Mouse (Mus musculus): Measurements from ENCODE around the gene Adora1. TPM values are rescaled to one million over a fixed set of nuclear protein-coding genes. Genes with fewer than 3 reads are reported as not detected.

Gene Adora1
- polyA plus RNA-seq, 1 experiment: 28.0 TPM

DNA sequence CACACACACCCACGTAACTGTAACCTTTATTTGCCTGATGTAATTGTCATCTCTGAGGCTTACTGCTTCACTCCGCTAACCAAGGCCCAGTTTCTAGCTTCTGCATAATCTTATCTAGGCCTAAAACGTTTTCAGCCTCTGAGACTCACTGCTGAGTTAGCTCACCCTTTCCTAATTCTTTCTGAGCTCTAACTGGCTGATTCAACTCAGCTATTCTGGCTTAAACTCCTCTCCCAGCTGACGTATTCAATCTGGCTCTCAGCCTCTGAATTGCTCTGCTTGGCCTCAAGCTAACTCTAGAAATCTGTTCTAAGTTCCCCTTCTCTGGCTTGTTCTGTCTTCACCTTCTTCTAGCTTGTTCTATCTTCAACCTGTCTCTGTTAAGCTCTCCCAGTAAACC, 11.4 kb upstream of the Adora1 start:
- H3K4me3 ChIP-seq (ENCODE audit: control insufficient read depth, low read depth, low read length): no peak overlapping the region
- no peak for TF ChIP-seq POLR2A (IDR thresholded peaks at IDR 0.05; ENCODE audit: control insufficient read depth, low read depth, low read length)
- TF ChIP-seq CTCF (IDR thresholded peaks at IDR 0.05; ENCODE audit: control insufficient read depth, insufficient read depth, insufficient replicate concordance, low read depth, low read length): no peak
- H3K27me3 ChIP-seq (ENCODE audit: control insufficient read depth, insufficient read depth, low read length): no peaks in the 10 kb centered on the region

DNA sequence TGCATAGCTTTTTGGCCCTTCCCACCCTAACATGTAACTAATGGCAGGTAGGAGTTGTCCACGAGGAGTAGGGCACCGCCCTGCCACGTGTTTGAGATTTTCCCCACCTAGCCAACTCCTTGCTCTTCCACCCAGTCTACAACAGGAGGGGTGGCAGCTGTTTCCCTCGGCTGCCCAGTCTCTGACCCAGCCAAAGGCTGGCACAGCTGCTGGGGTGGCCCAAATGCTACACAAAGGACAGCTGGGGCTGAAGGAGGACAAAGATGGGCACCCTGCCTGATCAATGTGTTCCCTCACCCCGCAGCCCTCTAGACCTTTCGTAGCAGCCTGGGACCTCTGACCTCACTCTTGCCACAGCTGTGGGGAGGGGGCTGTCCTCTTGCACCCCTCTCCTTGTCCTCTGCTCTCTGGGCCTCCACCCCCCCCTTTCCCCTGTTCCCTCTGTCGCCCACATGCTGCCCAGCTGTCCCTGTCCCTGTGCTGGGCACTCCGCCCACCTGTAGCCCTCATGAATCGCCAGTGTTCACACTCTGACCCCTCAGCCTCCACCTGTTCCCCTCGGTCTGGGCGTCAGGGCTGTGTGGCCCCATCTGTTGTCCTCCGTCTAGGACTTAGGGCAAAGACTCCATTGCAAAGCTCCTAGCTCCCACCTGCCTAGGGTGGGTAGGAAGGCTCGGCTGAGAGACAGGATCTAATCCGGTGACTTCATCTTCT, 9.9 kb upstream of the Adora1 start:
- H3K4me1 ChIP-seq (ENCODE audit: control insufficient read depth, insufficient read depth, low read length): peaks cover 9% of the 10 kb centered on the region
- TF ChIP-seq POLR2A (IDR thresholded peaks at IDR 0.05; ENCODE audit: control insufficient read depth, low read depth, low read length) (no peak), CTCF (IDR thresholded peaks at IDR 0.05; ENCODE audit: control insufficient read depth, insufficient read depth, insufficient replicate concordance, low read depth, low read length) (no peak)
- H3K27ac ChIP-seq (ENCODE audit: control insufficient read depth, insufficient read depth, low read depth, low read length): no peak overlapping the region

More for the DNA sequence above, 11.4 kb upstream of the Adora1 start:
- Histone ChIP-seq H3K27ac (ENCODE audit: control insufficient read depth, insufficient read depth, low read depth, low read length) (no peak overlapping the region), H3K36me3 (ENCODE audit: control insufficient read depth, insufficient read depth, low read length) (no peaks in the 10 kb centered on the region), H3K4me1 (ENCODE audit: control insufficient read depth, insufficient read depth, low read length) (peaks cover 9% of the 10 kb centered on the region)

DNA sequence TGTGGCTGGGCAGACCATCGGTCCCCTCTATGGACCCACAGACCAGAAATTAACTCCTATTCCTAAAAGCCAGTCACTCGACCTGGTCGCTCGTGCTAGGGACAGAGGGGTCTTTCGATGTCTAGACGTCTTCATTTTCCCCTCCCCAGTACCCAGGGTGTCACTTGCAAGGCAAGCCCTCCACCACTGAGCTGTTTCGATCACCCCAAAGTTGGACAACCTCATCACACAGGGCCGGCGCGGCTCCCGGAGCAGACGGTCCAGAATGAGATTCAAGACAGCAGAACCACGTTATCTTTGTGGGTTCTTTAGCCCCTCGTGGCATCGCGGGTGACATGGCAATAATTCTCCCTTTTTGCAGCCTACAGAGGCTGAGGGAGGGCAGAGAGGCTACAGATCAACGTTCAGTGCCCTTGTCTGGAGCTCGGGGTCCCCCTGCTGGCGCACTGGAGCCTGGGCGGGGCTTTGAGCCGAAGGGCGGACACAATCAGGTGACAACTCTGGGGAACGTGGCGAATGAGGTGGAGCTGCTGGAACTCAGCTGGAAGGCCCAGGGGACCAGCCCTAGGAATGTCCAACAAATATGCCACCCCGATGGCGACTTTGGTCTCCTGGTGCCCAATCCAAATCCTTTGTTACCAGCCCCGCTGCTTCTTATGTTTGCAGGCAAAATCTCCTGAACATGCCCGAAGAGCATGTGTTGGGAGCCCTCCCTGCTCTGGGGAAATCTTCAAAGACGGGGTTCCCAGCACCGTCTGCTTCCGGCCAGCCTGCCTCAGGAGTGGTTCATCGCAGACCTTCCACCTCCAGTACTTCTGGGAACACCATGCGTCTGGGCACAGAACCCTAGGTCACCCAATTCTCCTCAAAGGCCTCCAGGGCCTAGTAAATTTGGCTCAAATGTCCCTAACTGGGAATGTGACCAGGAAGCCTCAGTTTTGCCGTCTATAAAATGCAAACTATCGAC, 9.0 kb upstream of the Adora1 start:
- no peaks in the 10 kb centered on the region for H3K36me3 ChIP-seq (ENCODE audit: control insufficient read depth, insufficient read depth, low read length)
- H3K4me3 ChIP-seq (ENCODE audit: control insufficient read depth, low read depth, low read length): peak overlapping the region; percentile 37
- TF ChIP-seq POLR2A (IDR thresholded peaks at IDR 0.05; ENCODE audit: control insufficient read depth, low read depth, low read length): no peak
- peak; percentile 63; the same call in 1 of the 2 replicates for TF ChIP-seq CTCF (IDR thresholded peaks at IDR 0.05; ENCODE audit: control insufficient read depth, insufficient read depth, insufficient replicate concordance, low read depth, low read length)
- peaks cover 9% of the 10 kb centered on the region for H3K4me1 ChIP-seq (ENCODE audit: control insufficient read depth, insufficient read depth, low read length)
- no peak overlapping the region for H3K27ac ChIP-seq (ENCODE audit: control insufficient read depth, insufficient read depth, low read depth, low read length)
- H3K27me3 ChIP-seq (ENCODE audit: control insufficient read depth, insufficient read depth, low read length): no peaks in the 10 kb centered on the region

More for the DNA sequence above, 9.9 kb upstream of the Adora1 start:
- no peaks in the 10 kb centered on the region for H3K36me3 ChIP-seq (ENCODE audit: control insufficient read depth, insufficient read depth, low read length)
- no peaks in the 10 kb centered on the region for H3K27me3 ChIP-seq (ENCODE audit: control insufficient read depth, insufficient read depth, low read length)
- no peak overlapping the region for H3K4me3 ChIP-seq (ENCODE audit: control insufficient read depth, low read depth, low read length)

DNA sequence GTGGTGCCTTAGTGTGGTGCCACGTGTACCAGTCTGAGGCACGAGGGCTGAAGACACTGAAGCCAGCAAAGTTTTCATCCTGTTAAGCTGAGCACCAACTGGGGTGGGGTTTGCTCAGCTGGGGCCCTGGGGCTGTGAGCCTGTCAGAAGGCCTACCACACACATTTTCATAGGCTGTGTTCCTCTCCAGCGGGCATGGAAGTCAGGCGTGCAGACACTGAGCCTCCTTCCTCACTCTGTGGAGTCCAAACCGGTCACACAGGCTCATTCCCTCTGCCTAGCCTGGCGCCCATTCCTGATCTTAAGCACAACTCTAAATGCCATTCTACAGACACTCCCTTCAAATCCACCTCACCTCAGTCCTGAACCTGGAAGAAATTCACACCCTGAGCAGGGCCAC, 8.3 kb upstream of the Adora1 start:
- H3K27ac ChIP-seq (ENCODE audit: control insufficient read depth, insufficient read depth, low read depth, low read length): no peak overlapping the region
- H3K4me3 ChIP-seq (ENCODE audit: control insufficient read depth, low read depth, low read length): no peak overlapping the region
- H3K27me3 ChIP-seq (ENCODE audit: control insufficient read depth, insufficient read depth, low read length): no peaks in the 10 kb centered on the region

DNA sequence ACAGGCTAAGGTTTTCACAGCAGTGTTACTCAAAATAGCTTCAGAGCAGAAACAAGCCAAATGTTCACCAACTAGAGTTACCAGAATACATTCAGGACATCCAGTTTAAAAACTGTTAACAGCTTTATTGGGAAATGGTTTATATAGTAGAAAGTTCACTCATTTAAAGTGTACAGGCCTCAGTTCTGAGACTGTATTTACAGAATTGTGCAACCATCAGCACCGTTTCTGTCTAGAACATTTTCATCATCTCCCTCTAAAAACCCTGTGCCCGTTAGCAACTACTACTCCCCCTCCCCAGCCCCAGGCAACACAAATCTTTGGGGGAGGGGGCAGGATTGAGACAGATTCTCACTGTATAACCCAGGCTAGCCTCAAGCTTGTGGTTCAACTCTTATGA, 7.1 kb upstream of the Adora1 start:
- Histone ChIP-seq H3K27me3 (ENCODE audit: control insufficient read depth, insufficient read depth, low read length) (no peaks in the 10 kb centered on the region), H3K4me1 (ENCODE audit: control insufficient read depth, insufficient read depth, low read length) (peaks cover 9% of the 10 kb centered on the region), H3K4me3 (ENCODE audit: control insufficient read depth, low read depth, low read length) (no peak overlapping the region), H3K27ac (ENCODE audit: control insufficient read depth, insufficient read depth, low read depth, low read length) (no peak overlapping the region), H3K36me3 (ENCODE audit: control insufficient read depth, insufficient read depth, low read length) (no peaks in the 10 kb centered on the region)
- TF ChIP-seq CTCF (IDR thresholded peaks at IDR 0.05; ENCODE audit: control insufficient read depth, insufficient read depth, insufficient replicate concordance, low read depth, low read length) (no peak), POLR2A (IDR thresholded peaks at IDR 0.05; ENCODE audit: control insufficient read depth, low read depth, low read length) (no peak)

More for the DNA sequence above, 8.3 kb upstream of the Adora1 start:
- TF ChIP-seq POLR2A (IDR thresholded peaks at IDR 0.05; ENCODE audit: control insufficient read depth, low read depth, low read length) (no peak), CTCF (IDR thresholded peaks at IDR 0.05; ENCODE audit: control insufficient read depth, insufficient read depth, insufficient replicate concordance, low read depth, low read length) (no peak)
- Histone ChIP-seq H3K4me1 (ENCODE audit: control insufficient read depth, insufficient read depth, low read length) (peaks cover 9% of the 10 kb centered on the region), H3K36me3 (ENCODE audit: control insufficient read depth, insufficient read depth, low read length) (no peaks in the 10 kb centered on the region)

DNA sequence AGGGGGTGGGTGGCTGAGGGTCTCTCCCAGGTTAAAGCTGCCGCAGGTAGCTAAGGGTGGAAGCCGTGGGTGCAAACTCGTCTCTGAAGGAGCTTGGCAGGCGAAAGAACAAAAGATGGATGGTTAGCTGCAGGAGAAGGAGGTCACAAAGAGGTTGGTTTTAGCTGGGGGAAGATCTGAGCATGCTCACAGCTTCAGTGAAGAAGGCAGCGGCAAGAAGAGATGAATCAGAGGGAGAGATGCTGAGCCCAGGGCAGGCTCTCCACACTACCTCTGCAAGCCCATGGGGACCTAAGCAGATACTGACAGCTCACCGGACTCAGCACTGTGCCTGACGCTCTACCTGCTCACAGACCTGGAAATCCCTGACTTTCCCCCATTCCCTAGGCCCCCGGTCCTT, 6.1 kb upstream of the Adora1 start:
- Histone ChIP-seq H3K4me1 (ENCODE audit: control insufficient read depth, insufficient read depth, low read length) (peaks cover 9% of the 10 kb centered on the region), H3K4me3 (ENCODE audit: control insufficient read depth, low read depth, low read length) (no peak overlapping the region), H3K27ac (ENCODE audit: control insufficient read depth, insufficient read depth, low read depth, low read length) (no peak overlapping the region), H3K27me3 (ENCODE audit: control insufficient read depth, insufficient read depth, low read length) (no peaks in the 10 kb centered on the region), H3K36me3 (ENCODE audit: control insufficient read depth, insufficient read depth, low read length) (no peaks in the 10 kb centered on the region)
- TF ChIP-seq POLR2A (IDR thresholded peaks at IDR 0.05; ENCODE audit: control insufficient read depth, low read depth, low read length): no peak
- no peak for TF ChIP-seq CTCF (IDR thresholded peaks at IDR 0.05; ENCODE audit: control insufficient read depth, insufficient read depth, insufficient replicate concordance, low read depth, low read length)

DNA sequence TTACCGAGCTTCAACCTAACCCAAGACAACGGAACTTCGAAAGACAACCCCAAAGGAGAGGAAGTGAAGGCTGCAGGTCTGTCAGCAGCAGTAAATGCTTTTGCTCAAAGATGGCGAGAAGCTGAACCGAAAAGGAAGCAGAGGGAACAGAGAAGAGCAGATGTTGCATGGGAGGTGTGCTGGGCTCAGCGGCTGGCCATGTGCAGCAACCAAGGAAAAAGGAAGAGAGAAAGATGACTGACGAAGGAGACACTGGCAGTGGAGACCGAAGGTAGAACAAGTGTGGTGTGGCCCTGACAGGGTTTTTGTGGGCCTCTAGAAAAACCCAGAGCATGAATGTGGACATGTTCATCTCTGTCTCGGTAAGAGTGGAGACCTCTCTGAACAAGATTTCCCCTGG, 5.5 kb upstream of the Adora1 start:
- Histone ChIP-seq H3K36me3 (ENCODE audit: control insufficient read depth, insufficient read depth, low read length) (no peaks in the 10 kb centered on the region), H3K4me3 (ENCODE audit: control insufficient read depth, low read depth, low read length) (no peak overlapping the region), H3K27ac (ENCODE audit: control insufficient read depth, insufficient read depth, low read depth, low read length) (no peak overlapping the region), H3K4me1 (ENCODE audit: control insufficient read depth, insufficient read depth, low read length) (peaks cover 11% of the 10 kb centered on the region), H3K27me3 (ENCODE audit: control insufficient read depth, insufficient read depth, low read length) (no peaks in the 10 kb centered on the region)
- TF ChIP-seq CTCF (IDR thresholded peaks at IDR 0.05; ENCODE audit: control insufficient read depth, insufficient read depth, insufficient replicate concordance, low read depth, low read length) (no peak), POLR2A (IDR thresholded peaks at IDR 0.05; ENCODE audit: control insufficient read depth, low read depth, low read length) (no peak)
